Mouse (Mus musculus): ENCODE results near the gene Zfp991.
A peak's percentile ranks its signal among the peaks of the same experiment; 100 is the strongest.
"Not testable (repeated sequence)": the region's sequence is repeated elsewhere in the genome, so short reads cannot be mapped to it uniquely, and the experiment has no call there.

Zfp991 gene

DNA sequence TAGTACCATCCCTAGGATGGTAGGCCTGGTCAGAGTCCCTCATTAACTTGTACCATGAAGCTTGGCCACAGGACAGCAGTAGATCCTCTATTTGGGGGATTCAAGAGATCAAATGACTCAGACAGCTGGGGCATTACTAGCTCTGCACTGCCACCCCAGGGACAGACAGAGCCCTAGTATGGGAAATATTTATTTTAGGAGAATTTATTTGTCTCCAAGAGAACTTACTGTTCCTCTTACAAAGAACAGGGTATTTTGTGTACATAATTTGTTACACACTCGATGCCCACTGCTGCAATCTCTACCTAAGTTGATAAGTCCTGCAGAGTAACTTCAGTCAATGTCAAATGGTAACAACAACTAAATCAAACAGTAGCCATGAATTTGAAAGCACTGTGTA lies 55.0 kb downstream of the Zfp991 start:
- not testable (repeated sequence) for DNase-seq

DNA sequence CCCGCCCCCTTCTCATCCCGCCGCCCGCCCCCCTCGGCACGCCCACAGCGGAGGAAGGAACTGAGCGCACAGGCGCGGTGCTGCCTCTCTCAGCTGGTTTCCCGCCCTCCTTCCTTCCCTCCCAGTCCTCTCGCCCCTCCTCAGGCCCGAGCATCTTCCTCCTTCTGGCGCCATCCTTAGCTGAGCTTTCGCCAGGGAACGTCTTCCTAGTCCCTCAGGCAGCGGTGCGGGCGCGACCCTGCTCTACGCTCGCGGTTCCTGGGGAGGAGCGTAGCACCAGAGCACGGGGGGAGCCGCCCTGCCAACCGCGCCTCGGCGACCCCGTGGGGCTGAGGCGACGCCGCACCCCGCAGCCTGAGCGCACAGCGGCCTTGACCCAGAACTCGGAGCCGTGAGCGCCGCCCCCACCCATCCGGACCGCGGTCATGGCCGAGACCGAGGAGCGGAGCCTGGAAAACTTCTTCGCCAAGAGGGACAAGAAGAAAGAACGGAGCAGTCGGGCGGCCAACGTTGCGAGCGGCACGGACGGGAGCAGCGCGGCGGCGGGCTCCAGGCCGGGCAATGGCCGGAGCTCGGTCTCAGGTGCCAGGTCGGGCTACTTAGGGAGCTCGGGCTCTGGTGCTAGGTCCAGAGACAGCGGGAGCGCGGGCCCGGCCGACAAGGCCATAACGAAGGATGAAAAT lies 55.6 kb downstream of the Zfp991 start:
- DNase-seq: peak; percentile 70

GRCm38 (mm10) chr4:147195186-147195585 lies 63.3 kb downstream of the Zfp991 start:
- peak; percentile 79 for DNase-seq

GRCm38 (mm10) chr4:147197210-147197609 lies 65.4 kb downstream of the Zfp991 start:
- DNase-seq: peak; percentile 44

DNA sequence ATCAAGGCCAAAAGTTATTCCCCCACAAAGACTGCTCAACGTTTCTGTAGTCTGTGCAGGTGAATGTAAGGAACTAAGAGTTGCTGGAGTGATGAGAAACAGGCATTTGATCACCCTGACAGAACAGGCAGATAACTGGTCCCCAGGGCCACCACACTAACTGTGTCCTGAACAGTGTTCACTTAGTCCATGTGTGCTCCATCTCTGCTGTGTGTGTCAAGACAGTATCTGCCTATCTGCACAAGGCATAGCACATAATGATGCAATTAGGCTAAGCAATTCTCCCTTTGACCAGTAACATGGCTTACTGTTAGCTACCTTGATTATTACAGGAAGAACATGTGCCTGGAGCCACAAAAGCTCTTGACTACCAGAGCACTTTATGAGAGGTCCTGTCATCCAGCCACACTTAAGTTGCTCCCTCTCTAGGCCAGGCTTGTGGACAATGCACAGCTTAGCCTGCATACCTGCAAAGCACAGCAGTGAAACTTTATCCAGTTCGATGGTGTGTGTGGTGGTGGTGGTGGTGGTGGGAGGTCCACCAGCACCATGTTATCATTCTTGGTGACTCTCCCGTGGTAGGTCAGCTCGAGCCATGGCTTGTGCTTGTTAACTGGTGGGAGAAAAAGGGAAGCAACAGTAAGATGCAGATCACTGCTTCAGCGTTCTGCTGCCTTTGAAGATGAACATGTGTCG lies 67.4 kb downstream of the Zfp991 start:
- peak; percentile 81 for DNase-seq

GRCm38 (mm10) chr4:147201920-147202660 lies 70.3 kb downstream of the Zfp991 start:
- peak; percentile 58 for DNase-seq

GRCm38 (mm10) chr4:147212182-147212928 lies 80.5 kb downstream of the Zfp991 start:
- not testable (repeated sequence) for DNase-seq

- peak; percentile 78 for DNase-seq
Observed at GRCm38 (mm10) chr4:147214233-147214632, 82.4 kb downstream of the Zfp991 start.

DNA sequence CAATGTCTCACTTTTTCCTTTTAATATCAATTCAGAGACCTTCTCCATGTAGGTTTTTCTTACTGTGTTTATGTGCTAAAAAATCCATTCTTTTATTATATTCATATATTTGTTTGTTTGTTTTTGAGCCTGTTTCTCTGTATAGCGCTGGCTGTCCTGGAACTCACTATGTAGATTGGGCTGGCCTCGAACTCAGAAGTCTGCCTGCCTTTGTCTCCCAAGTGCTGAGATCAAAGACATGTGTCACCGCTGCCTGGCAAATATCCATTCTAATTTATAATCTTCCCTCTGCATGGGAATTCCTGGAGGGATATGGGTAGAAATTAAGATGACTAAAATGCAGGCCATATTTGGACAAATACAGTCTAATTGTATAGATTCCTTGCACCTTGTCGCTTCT lies 85.8 kb downstream of the Zfp991 start:
- DNase-seq: peak; percentile 39

DNA sequence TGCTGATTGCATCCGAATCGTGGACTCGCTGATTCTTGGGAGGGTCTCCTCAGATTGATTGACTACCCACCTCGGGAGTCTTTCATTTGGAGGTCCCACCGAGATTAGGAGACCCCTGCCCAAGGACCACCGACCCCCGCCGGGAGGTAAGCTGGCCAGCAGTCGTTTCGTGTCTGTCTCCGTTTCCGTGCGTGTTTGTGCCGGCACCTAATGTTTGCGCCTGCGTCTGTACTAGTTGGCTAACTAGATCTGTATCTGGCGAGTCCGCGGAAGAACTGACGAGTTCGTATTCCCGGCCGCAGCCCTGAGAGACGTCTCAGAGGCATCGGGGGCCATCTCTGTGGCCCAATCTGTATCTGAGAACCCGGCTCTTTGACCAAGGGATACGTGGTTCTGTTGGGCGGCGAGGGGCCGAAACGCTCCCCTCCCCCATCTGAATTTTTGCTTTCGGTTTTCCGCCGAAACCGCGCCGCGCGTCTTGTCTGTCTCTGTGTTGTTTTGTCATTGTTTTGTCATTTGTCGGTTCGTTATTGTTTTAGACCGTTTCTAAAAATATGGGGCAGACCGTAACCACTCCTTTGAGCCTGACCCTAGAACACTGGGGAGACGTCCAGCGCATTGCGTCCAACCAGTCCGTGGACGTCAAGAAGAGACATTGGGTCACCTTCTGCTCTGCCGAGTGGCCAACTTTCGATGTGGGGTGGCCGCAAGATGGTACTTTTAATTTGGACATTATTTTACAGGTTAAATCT lies 87.7 kb downstream of the Zfp991 start:
- DNase-seq: peak; percentile 93

DNA sequence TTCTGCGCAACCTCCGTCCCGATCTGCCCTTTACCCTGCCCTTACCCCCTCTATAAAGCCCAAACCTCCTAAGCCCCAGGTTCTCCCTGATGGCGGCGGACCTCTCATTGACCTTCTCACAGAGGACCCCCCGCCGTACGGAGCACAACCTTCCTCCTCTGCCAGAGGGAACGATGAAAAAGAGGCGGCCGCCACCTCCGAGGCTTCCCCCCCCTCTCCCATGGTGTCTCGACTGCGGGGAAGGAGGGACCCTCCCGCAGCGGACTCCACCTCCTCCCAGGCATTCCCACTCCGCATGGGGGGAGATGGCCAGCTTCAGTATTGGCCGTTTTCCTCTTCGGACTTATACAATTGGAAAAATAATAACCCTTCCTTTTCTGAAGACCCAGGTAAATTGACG lies 88.4 kb downstream of the Zfp991 start:
- peak; percentile 96 for DNase-seq

GRCm38 (mm10) chr4:147222021-147222420 lies 90.2 kb downstream of the Zfp991 start:
- peak; percentile 96 for DNase-seq

DNA sequence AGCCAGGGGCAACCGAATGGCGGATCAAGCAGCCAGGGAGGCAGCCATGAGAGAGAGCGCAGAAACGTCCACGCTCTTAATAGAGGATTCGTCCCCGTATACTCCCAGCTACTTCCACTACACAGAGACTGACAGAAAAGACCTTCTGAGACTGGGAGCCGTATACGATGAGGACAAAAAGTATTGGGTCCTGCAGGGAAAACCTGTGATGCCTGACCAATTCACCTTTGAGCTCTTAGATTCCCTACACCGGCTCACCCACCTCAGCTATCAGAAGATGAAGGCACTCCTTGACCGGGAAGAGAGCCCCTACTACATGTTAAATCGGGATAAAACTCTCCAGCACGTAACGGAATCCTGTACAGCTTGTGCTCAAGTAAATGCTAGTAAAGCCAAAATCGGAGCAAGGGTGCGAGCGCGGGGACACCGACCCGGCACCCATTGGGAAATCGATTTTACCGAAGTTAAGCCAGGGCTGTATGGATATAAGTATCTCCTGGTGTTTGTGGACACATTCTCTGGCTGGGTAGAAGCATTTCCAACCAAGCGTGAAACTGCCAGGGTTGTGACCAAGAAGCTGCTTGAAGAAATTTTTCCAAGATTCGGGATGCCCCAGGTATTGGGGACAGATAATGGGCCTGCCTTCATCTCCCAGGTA lies 92.1 kb downstream of the Zfp991 start:
- DNase-seq: peak; percentile 95

GRCm38 (mm10) chr4:147225616-147226015 lies 93.8 kb downstream of the Zfp991 start:
- DNase-seq: peak; percentile 90

- DNase-seq: peak; percentile 62
Observed at GRCm38 (mm10) chr4:147230026-147230425, 98.2 kb downstream of the Zfp991 start.

Data from heart, adult 11 months (tissue).